Mouse (Mus musculus) stomach, postnatal 0 days (tissue): ENCODE measurements around the gene 6430550D23Rik.
A peak's percentile ranks its signal among the peaks of the same experiment; 100 is the strongest.

Experiments
- CTCF ChIP-seq: IDR thresholded peaks from 2 replicates; pipeline ENCODE4 v1.5.1; 2016; ENCODE audit warnings: antibody characterized with exemption, low read depth, mild to moderate bottlenecking, moderate library complexity
- EP300 ChIP-seq: optimal IDR thresholded peaks from 2 replicates; pipeline ENCODE3; 2016; ENCODE audit warnings: antibody characterized with exemption

GRCm38 (mm10) chr2:156052816-156053215 lies 45.0 kb upstream of the 6430550D23Rik start, which contains the start of gene Fer1l4:
- TF ChIP-seq CTCF = 0 out of 2 replicates have a peak, but pooled peaks have one; percentile 7
- no peak for TF ChIP-seq EP300
